Mouse (Mus musculus) midbrain, embryonic 12.5 days (tissue): ENCODE results near the gene Zscan21. TPM values are rescaled to one million over a fixed set of nuclear protein-coding genes. Genes with fewer than 3 reads are reported as not detected.

Experiments used
- ATAC-seq: fragments of 200-750 bp; cut with Nextera tagmentation; 2 replicates; pipeline ENCODE4 v1.8.0; 2017; ENCODE audit warnings: low read depth, moderate TSS enrichment, moderate library complexity; ENCODE audit not compliant: low FRiP score
- H3K27ac ChIP-seq: fragments of 300-500 bp; sonication (generic); replicated peaks from 2 replicates; pipeline ENCODE4 v1.5.1; 2016; ENCODE audit warnings: mild to moderate bottlenecking
- H3K27me3 ChIP-seq: fragments of 300-500 bp; sonication (generic); 2 replicates; pipeline ENCODE4 v1.6.1; 2016; ENCODE audit warnings: mild to moderate bottlenecking
- H3K36me3 ChIP-seq: fragments of 300-500 bp; sonication (generic); 2 replicates; pipeline ENCODE4 v1.6.1; 2016
- H3K4me1 ChIP-seq: fragments of 300-500 bp; sonication (generic); 2 replicates; pipeline ENCODE4 v1.6.1; 2016
- H3K4me2 ChIP-seq: fragments of 300-500 bp; sonication (generic); replicated peaks from 2 replicates; pipeline ENCODE4 v1.6.1; 2016; ENCODE audit warnings: mild to moderate bottlenecking, moderate library complexity
- H3K4me3 ChIP-seq: fragments of 300-500 bp; sonication (generic); 2 replicates; pipeline ENCODE4 v1.5.1; 2016; ENCODE audit warnings: mild to moderate bottlenecking
- H3K9ac ChIP-seq: fragments of 300-500 bp; sonication (generic); replicated peaks from 2 replicates; pipeline ENCODE4 v1.6.1; 2016; ENCODE audit warnings: mild to moderate bottlenecking, moderate library complexity
- H3K9me3 ChIP-seq: fragments of 300-500 bp; sonication (generic); 2 replicates; pipeline ENCODE4 v1.6.1; 2016; ENCODE audit warnings: mild to moderate bottlenecking
- WGBS: fragments of 180-500 bp; shearing (Covaris S2); methylation state at CpG from one replicate; pipeline ENCODE4 v1.1.7; 2016; 5-methylcytosine and 5-hydroxymethylcytosine counted together
- polyA plus RNA-seq: library from polyadenylated mRNA; unstranded; fragments of >200 nt; fragmentation: Nextera tagmentation; extraction: Ambion mirVana; gene quantifications from 2 replicates; pipeline ENCODE4 v1.2.1, GENCODE M21; 2016

The Zscan21 gene
- 109 TPM in 2 replicates for polyA plus RNA-seq

GRCm38 (mm10) chr5:138116255-138117198 is at the start of gene Zscan21:
Zscan21 (plus strand) TSS chr5:138116903.
- Histone ChIP-seq H3K27ac (peak within 1 kb of the TSS; percentile 93), H3K9ac (peak within 1 kb of the TSS; percentile 81), H3K4me2 (peak within 1 kb of the TSS; percentile 74), H3K36me3 (peaks cover 14% of the 10 kb centered on the region), H3K27me3 (no peaks in the 10 kb centered on the region), H3K9me3 (no peaks in the 10 kb centered on the region), H3K4me3 (peak within 1 kb of the TSS; percentile 73), H3K4me1 (peaks cover 17% of the 10 kb centered on the region)
- 7% methylated on average over 38 of the region's 38 CpGs for WGBS
- ATAC-seq, result peak; percentile 96

GRCm38 (mm10) chr5:138073803-138074202 is 42.9 kb upstream of the Zscan21 start:
- H3K9me3 ChIP-seq, result no peaks in the 10 kb centered on the region
- H3K36me3 ChIP-seq, result no peaks in the 10 kb centered on the region
- no peak overlapping the region for H3K9ac ChIP-seq
- no peak overlapping the region for H3K4me2 ChIP-seq
- no peak overlapping the region for H3K4me3 ChIP-seq
- no peaks in the 10 kb centered on the region for H3K27me3 ChIP-seq
- H3K27ac ChIP-seq, result no peak overlapping the region
- no peak for ATAC-seq
- WGBS, result 93% methylated on average over 4 of the region's 4 CpGs
- H3K4me1 ChIP-seq, result no peaks in the 10 kb centered on the region

GRCm38 (mm10) chr5:138075684-138076083 is 41.0 kb upstream of the Zscan21 start:
- no peak overlapping the region for H3K27ac ChIP-seq
- 75% methylated on average over 3 of the region's 3 CpGs for WGBS
- no peak for ATAC-seq
- no peaks in the 10 kb centered on the region for H3K27me3 ChIP-seq
- H3K36me3 ChIP-seq, result no peaks in the 10 kb centered on the region
- H3K9ac ChIP-seq, result no peak overlapping the region
- no peaks in the 10 kb centered on the region for H3K9me3 ChIP-seq
- no peak overlapping the region for H3K4me2 ChIP-seq
- H3K4me3 ChIP-seq, result no peak overlapping the region
- no peaks in the 10 kb centered on the region for H3K4me1 ChIP-seq

- no peak overlapping the region for H3K9ac ChIP-seq
- H3K4me3 ChIP-seq, result no peak overlapping the region
- no peaks in the 10 kb centered on the region for H3K9me3 ChIP-seq
- 50% methylated on average over 2 of the region's 2 CpGs for WGBS
- no peaks in the 10 kb centered on the region for H3K27me3 ChIP-seq
- no peaks in the 10 kb centered on the region for H3K4me1 ChIP-seq
- no peak overlapping the region for H3K4me2 ChIP-seq
- ATAC-seq, result no peak
- H3K36me3 ChIP-seq, result no peaks in the 10 kb centered on the region
- H3K27ac ChIP-seq, result no peak overlapping the region
These were observed 40.6 kb upstream of the Zscan21 start for GRCm38 (mm10) chr5:138076148-138076547.

GRCm38 (mm10) chr5:138080456-138080855 is 36.2 kb upstream of the Zscan21 start:
- H3K9ac ChIP-seq, result no peak overlapping the region
- H3K4me2 ChIP-seq, result no peak overlapping the region
- no peak overlapping the region for H3K4me3 ChIP-seq
- no peaks in the 10 kb centered on the region for H3K4me1 ChIP-seq
- no peak for ATAC-seq
- no peaks in the 10 kb centered on the region for H3K27me3 ChIP-seq
- 89% methylated on average over 5 of the region's 5 CpGs for WGBS
- no peak overlapping the region for H3K27ac ChIP-seq
- H3K36me3 ChIP-seq, result no peaks in the 10 kb centered on the region
- no peaks in the 10 kb centered on the region for H3K9me3 ChIP-seq

GRCm38 (mm10) chr5:138081446-138081845 is 35.3 kb upstream of the Zscan21 start:
- peaks cover 3% of the 10 kb centered on the region for H3K4me1 ChIP-seq
- WGBS, result 84% methylated on average over 9 of the region's 9 CpGs
- no peak overlapping the region for H3K9ac ChIP-seq

GRCm38 (mm10) chr5:138083318-138083900 is 33.3 kb upstream of the Zscan21 start:
- WGBS, result 72% methylated on average over 2 of the region's 2 CpGs

More at GRCm38 (mm10) chr5:138081446-138081845, 35.3 kb upstream of the Zscan21 start:
- no peak overlapping the region for H3K27ac ChIP-seq
- H3K4me3 ChIP-seq, result no peak overlapping the region
- H3K9me3 ChIP-seq, result no peaks in the 10 kb centered on the region
- no peaks in the 10 kb centered on the region for H3K27me3 ChIP-seq
- ATAC-seq, result no peak
- H3K4me2 ChIP-seq, result no peak overlapping the region
- no peaks in the 10 kb centered on the region for H3K36me3 ChIP-seq

GRCm38 (mm10) chr5:138083936-138084335 is 32.8 kb upstream of the Zscan21 start:
- ATAC-seq, result no peak
- no peak overlapping the region for H3K4me3 ChIP-seq
- no peak overlapping the region for H3K9ac ChIP-seq
- H3K4me1 ChIP-seq, result peaks cover 19% of the 10 kb centered on the region
- H3K36me3 ChIP-seq, result peaks cover 12% of the 10 kb centered on the region
- no peaks in the 10 kb centered on the region for H3K27me3 ChIP-seq
- no peak overlapping the region for H3K27ac ChIP-seq
- 96% methylated on average over 2 of the region's 2 CpGs for WGBS
- no peak overlapping the region for H3K4me2 ChIP-seq
- H3K9me3 ChIP-seq, result no peaks in the 10 kb centered on the region

More at GRCm38 (mm10) chr5:138083318-138083900, 33.3 kb upstream of the Zscan21 start:
- H3K27ac ChIP-seq, result no peak overlapping the region
- H3K4me2 ChIP-seq, result no peak overlapping the region
- H3K9me3 ChIP-seq, result no peaks in the 10 kb centered on the region
- no peak for ATAC-seq
- H3K4me1 ChIP-seq, result peaks cover 14% of the 10 kb centered on the region
- H3K27me3 ChIP-seq, result no peaks in the 10 kb centered on the region
- peaks cover 10% of the 10 kb centered on the region; the same call in 1 of the 2 replicates for H3K36me3 ChIP-seq
- no peak overlapping the region for H3K9ac ChIP-seq
- no peak overlapping the region for H3K4me3 ChIP-seq

- peaks cover 20% of the 10 kb centered on the region for H3K4me1 ChIP-seq
- H3K4me2 ChIP-seq, result peak overlapping the region; percentile 80
- H3K4me3 ChIP-seq, result peak overlapping the region; percentile 93
- WGBS, result 69% methylated on average over 2 of the region's 2 CpGs
- no peaks in the 10 kb centered on the region for H3K9me3 ChIP-seq
- no peak overlapping the region for H3K27ac ChIP-seq
- 0 out of 2 replicates have a peak overlapping the region, but pooled peaks have one; percentile 96 for H3K9ac ChIP-seq
- peak; percentile 16; the same call in 1 of the 2 replicates for ATAC-seq
- H3K36me3 ChIP-seq, result peaks cover 17% of the 10 kb centered on the region
- no peaks in the 10 kb centered on the region for H3K27me3 ChIP-seq
These were observed 32.2 kb upstream of the Zscan21 start for GRCm38 (mm10) chr5:138084507-138084906.

- peak within 1 kb of the TSS; percentile 90 for H3K27ac ChIP-seq
- ATAC-seq, result peak; percentile 94
- peak within 1 kb of the TSS; percentile 93 for H3K4me3 ChIP-seq
- H3K9me3 ChIP-seq, result no peaks in the 10 kb centered on the region
- H3K9ac ChIP-seq, result peak within 1 kb of the TSS; percentile 96
- H3K36me3 ChIP-seq, result peaks cover 17% of the 10 kb centered on the region
- peaks cover 20% of the 10 kb centered on the region for H3K4me1 ChIP-seq
- H3K27me3 ChIP-seq, result no peaks in the 10 kb centered on the region
- under 1% methylated on average over 27 of the region's 27 CpGs for WGBS
- H3K4me2 ChIP-seq, result peak within 1 kb of the TSS; percentile 80
These were observed 31.7 kb upstream of the Zscan21 start, which contains the start of gene Zkscan1 for GRCm38 (mm10) chr5:138084996-138085395. Zkscan1 (plus strand) TSS chr5:138085084.

GRCm38 (mm10) chr5:138085421-138085911 is 31.2 kb upstream of the Zscan21 start:
- no peak for ATAC-seq
- peak overlapping the region; percentile 93 for H3K4me3 ChIP-seq
- H3K27ac ChIP-seq, result peak overlapping the region; percentile 90
- under 1% methylated on average over 18 of the region's 18 CpGs for WGBS
- H3K36me3 ChIP-seq, result peaks cover 17% of the 10 kb centered on the region
- H3K9me3 ChIP-seq, result no peaks in the 10 kb centered on the region
- peaks cover 20% of the 10 kb centered on the region for H3K4me1 ChIP-seq
- H3K27me3 ChIP-seq, result no peaks in the 10 kb centered on the region
- peak overlapping the region; percentile 96 for H3K9ac ChIP-seq
- H3K4me2 ChIP-seq, result peak overlapping the region; percentile 80

GRCm38 (mm10) chr5:138086842-138087241 is 29.9 kb upstream of the Zscan21 start:
- Histone ChIP-seq H3K4me3 (peak overlapping the region; percentile 93), H3K27me3 (no peaks in the 10 kb centered on the region), H3K9ac (peak overlapping the region; percentile 96; the same call in 1 of the 2 replicates), H3K4me1 (peaks cover 20% of the 10 kb centered on the region), H3K9me3 (no peaks in the 10 kb centered on the region), H3K27ac (no peak overlapping the region), H3K36me3 (peaks cover 17% of the 10 kb centered on the region), H3K4me2 (peak overlapping the region; percentile 80)
- 89% methylated on average over 3 of the region's 3 CpGs for WGBS
- ATAC-seq, result no peak
